Mouse (Mus musculus): ENCODE measurements around the gene Paqr7.
"Not testable (repeated sequence)": the region's sequence is repeated elsewhere in the genome, so short reads cannot be mapped to it uniquely, and the experiment has no call there.

The Paqr7 gene

GRCm38 (mm10) chr4:134483696-134484095 lies 12.8 kb upstream of the Paqr7 start:
- H3K27me3 ChIP-seq (ENCODE audit: control insufficient read depth, insufficient read depth, low read length, poor library complexity, severe bottlenecking), result no peaks in the 10 kb centered on the region
- no peaks in the 10 kb centered on the region for H3K36me3 ChIP-seq (ENCODE audit: control insufficient read depth, insufficient read depth, low read length, poor library complexity, severe bottlenecking)
- no peak for DNase-seq (ENCODE audit: low read depth, low spot score)

- no peak for DNase-seq (ENCODE audit: low read depth, low spot score)
- H3K36me3 ChIP-seq (ENCODE audit: control insufficient read depth, insufficient read depth, low read length, poor library complexity, severe bottlenecking), result no peaks in the 10 kb centered on the region
- no peaks in the 10 kb centered on the region for H3K27me3 ChIP-seq (ENCODE audit: control insufficient read depth, insufficient read depth, low read length, poor library complexity, severe bottlenecking)
Observed at GRCm38 (mm10) chr4:134484231-134484630, 12.3 kb upstream of the Paqr7 start.

- DNase-seq (ENCODE audit: low read depth, low spot score), result no peak
- Histone ChIP-seq H3K36me3 (ENCODE audit: control insufficient read depth, insufficient read depth, low read length, poor library complexity, severe bottlenecking) (no peaks in the 10 kb centered on the region), H3K27me3 (ENCODE audit: control insufficient read depth, insufficient read depth, low read length, poor library complexity, severe bottlenecking) (no peaks in the 10 kb centered on the region)
Observed at GRCm38 (mm10) chr4:134485151-134485900, 11.2 kb upstream of the Paqr7 start.

GRCm38 (mm10) chr4:134488211-134488610 lies 8.3 kb upstream of the Paqr7 start:
- no peak for DNase-seq (ENCODE audit: low read depth, low spot score)
- Histone ChIP-seq H3K27me3 (ENCODE audit: control insufficient read depth, insufficient read depth, low read length, poor library complexity, severe bottlenecking) (no peaks in the 10 kb centered on the region), H3K36me3 (ENCODE audit: control insufficient read depth, insufficient read depth, low read length, poor library complexity, severe bottlenecking) (no peaks in the 10 kb centered on the region)

GRCm38 (mm10) chr4:134489986-134490665 lies 6.4 kb upstream of the Paqr7 start:
- DNase-seq (ENCODE audit: low read depth, low spot score), result no peak
- Histone ChIP-seq H3K27me3 (ENCODE audit: control insufficient read depth, insufficient read depth, low read length, poor library complexity, severe bottlenecking) (no peaks in the 10 kb centered on the region), H3K36me3 (ENCODE audit: control insufficient read depth, insufficient read depth, low read length, poor library complexity, severe bottlenecking) (no peaks in the 10 kb centered on the region)

GRCm38 (mm10) chr4:134491716-134492115 lies 4.8 kb upstream of the Paqr7 start:
- Histone ChIP-seq H3K27me3 (ENCODE audit: control insufficient read depth, insufficient read depth, low read length, poor library complexity, severe bottlenecking) (no peaks in the 10 kb centered on the region), H3K36me3 (ENCODE audit: control insufficient read depth, insufficient read depth, low read length, poor library complexity, severe bottlenecking) (no peaks in the 10 kb centered on the region)
- DNase-seq (ENCODE audit: low read depth, low spot score), result no peak

GRCm38 (mm10) chr4:134494161-134494560 lies 2.3 kb upstream of the Paqr7 start:
- not testable (repeated sequence) for H3K36me3 ChIP-seq (ENCODE audit: control insufficient read depth, insufficient read depth, low read length, poor library complexity, severe bottlenecking); H3K27me3 ChIP-seq (ENCODE audit: control insufficient read depth, insufficient read depth, low read length, poor library complexity, severe bottlenecking); DNase-seq (ENCODE audit: low read depth, low spot score)

- Histone ChIP-seq H3K36me3 (ENCODE audit: control insufficient read depth, insufficient read depth, low read length, poor library complexity, severe bottlenecking) (no peaks in the 10 kb centered on the region), H3K27me3 (ENCODE audit: control insufficient read depth, insufficient read depth, low read length, poor library complexity, severe bottlenecking) (no peaks in the 10 kb centered on the region)
- DNase-seq (ENCODE audit: low read depth, low spot score), result peak; percentile 67
Observed at GRCm38 (mm10) chr4:134494780-134495545, 1.5 kb upstream of the Paqr7 start.

- Histone ChIP-seq H3K36me3 (ENCODE audit: control insufficient read depth, insufficient read depth, low read length, poor library complexity, severe bottlenecking) (no peaks in the 10 kb centered on the region), H3K27me3 (ENCODE audit: control insufficient read depth, insufficient read depth, low read length, poor library complexity, severe bottlenecking) (no peaks in the 10 kb centered on the region)
- DNase-seq (ENCODE audit: low read depth, low spot score), result no peak
Observed at GRCm38 (mm10) chr4:134495546-134495923, 962 bp upstream of the Paqr7 start.

- DNase-seq (ENCODE audit: low read depth, low spot score), result no peak
- H3K36me3 ChIP-seq (ENCODE audit: control insufficient read depth, insufficient read depth, low read length, poor library complexity, severe bottlenecking), result no peaks in the 10 kb centered on the region
Observed at GRCm38 (mm10) chr4:134497223-134497622, 726 bp downstream of the Paqr7 start.

GRCm38 (mm10) chr4:134497986-134498731 lies 1.7 kb downstream of the Paqr7 start:
- Histone ChIP-seq H3K27me3 (ENCODE audit: control insufficient read depth, insufficient read depth, low read length, poor library complexity, severe bottlenecking) (no peaks in the 10 kb centered on the region), H3K36me3 (ENCODE audit: control insufficient read depth, insufficient read depth, low read length, poor library complexity, severe bottlenecking) (no peaks in the 10 kb centered on the region)
- DNase-seq (ENCODE audit: low read depth, low spot score), result no peak

More at GRCm38 (mm10) chr4:134497223-134497622, 726 bp downstream of the Paqr7 start:
- no peaks in the 10 kb centered on the region for H3K27me3 ChIP-seq (ENCODE audit: control insufficient read depth, insufficient read depth, low read length, poor library complexity, severe bottlenecking)

GRCm38 (mm10) chr4:134498983-134499382 lies 2.5 kb downstream of the Paqr7 start:
- H3K27me3 ChIP-seq (ENCODE audit: control insufficient read depth, insufficient read depth, low read length, poor library complexity, severe bottlenecking); H3K36me3 ChIP-seq (ENCODE audit: control insufficient read depth, insufficient read depth, low read length, poor library complexity, severe bottlenecking); DNase-seq (ENCODE audit: low read depth, low spot score): not testable (repeated sequence)

GRCm38 (mm10) chr4:134501095-134501494 lies 4.6 kb downstream of the Paqr7 start:
- Histone ChIP-seq H3K36me3 (ENCODE audit: control insufficient read depth, insufficient read depth, low read length, poor library complexity, severe bottlenecking) (no peaks in the 10 kb centered on the region), H3K27me3 (ENCODE audit: control insufficient read depth, insufficient read depth, low read length, poor library complexity, severe bottlenecking) (no peaks in the 10 kb centered on the region)
- no peak for DNase-seq (ENCODE audit: low read depth, low spot score)

- H3K36me3 ChIP-seq (ENCODE audit: control insufficient read depth, insufficient read depth, low read length, poor library complexity, severe bottlenecking), result no peaks in the 10 kb centered on the region
- no peaks in the 10 kb centered on the region for H3K27me3 ChIP-seq (ENCODE audit: control insufficient read depth, insufficient read depth, low read length, poor library complexity, severe bottlenecking)
- DNase-seq (ENCODE audit: low read depth, low spot score), result no peak
Observed at GRCm38 (mm10) chr4:134503686-134504357, 7.3 kb downstream of the Paqr7 start.

Data from splenic B cell, adult 2 months (primary cell).